Mouse (Mus musculus): Measurements from ENCODE around the gene Dll3.

Gene Dll3

DNA sequence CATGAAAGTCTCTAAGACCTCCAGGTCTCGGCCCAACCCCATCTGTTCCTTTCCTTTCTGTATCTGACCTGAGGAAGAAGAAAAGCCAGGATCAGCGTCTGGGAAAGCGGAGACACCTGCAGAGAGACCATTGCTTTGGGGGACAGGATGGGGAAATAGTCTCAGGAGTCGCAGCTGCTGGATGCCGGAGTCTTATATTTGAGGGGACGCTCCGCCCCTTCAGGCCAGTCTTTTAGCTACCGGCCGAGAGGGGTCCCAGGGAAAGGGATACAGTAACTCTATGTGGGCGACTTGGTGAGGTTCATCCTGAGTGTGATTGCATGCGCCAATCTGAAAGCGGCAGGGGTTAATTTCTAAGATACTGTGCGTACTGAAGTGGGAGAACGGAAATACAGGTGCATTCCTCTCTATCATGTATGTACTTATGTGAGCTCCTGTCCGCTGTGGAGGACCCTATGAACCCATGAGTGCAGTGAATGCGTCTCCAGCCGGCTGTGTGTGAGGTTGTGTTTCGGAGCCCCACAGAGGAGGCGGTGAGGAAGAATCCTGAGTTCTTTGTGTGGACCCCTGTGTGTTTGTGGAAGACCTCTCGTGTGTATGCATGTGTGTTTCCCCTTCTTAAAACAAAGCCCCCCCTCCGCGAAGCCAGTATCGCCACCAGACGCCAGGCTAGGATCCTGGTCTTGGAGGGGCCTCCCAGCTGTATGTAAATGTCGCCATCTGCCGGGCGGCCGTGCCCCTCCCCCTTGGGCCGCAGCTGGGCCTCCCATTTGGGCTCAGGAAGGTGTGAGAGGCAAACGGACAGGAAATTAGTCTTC, at the start of gene Dll3:
Gene Dll3, minus strand, starts transcription at position 623 of the 818 bp plus-strand sequence.
- DNase-seq, result peak in 1 of 2 experiments; percentile 28

DNA sequence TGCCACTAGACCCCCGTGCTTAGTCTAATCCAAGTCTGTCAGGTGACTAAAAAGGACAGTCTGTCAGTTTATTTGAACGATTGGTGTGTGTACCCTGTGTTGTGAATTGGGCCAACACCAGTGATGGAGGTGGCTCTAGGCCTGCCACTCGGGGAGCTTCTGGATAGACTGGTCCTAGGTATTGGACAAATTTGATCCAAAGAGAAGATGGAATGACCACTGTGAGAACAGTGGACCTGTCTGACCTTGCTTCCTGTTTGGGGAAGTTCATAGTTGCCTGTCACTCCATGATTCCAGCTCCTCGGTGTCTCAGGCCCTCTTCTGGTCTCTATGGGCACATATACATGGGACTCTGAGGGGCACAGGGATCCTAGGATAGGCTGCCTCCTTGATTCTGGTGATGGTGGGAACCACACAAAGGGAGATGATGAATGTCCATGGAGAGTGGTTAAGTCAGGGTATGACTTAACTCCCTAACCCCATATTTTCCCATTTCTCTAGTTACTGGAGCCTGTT, 49.7 kb upstream of the Dll3 start:
- DNase-seq, result no peak

DNA sequence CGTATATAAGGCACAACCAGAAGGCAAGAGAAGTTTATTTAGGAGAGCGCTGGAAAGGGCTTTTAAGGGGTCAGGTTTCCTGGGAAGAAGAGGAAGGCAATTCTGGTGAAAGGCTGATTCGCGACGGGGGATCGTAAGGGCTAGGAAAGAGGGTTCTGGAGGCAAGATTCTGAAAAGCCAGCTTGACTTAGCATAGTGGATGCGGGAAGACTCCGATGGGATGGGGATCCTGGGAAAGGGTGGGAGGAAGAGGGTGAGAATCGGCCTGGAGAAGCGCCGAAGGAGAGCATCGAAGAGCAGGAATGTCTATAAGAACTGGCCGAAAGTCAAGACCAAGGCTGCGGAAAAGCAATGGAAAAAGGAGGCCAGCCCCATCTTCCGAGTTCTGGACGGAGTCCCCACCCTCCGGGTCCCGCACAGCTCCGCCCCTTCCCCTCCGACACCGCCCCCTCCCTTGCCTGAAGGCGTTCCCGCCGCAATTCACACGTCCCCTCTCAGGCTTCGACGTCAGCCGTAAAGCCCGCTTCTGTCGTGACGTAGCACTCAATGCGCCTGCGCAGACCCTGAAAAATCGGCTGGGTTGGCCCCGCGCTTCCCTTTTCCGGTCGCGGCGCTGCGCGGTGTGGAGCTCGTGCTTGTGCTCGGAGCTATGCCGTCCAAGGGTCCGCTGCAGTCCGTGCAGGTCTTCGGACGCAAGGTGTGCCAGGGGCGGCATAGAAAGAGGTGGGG, 48.3 kb upstream of the Dll3 start, which contains the start of gene Rps16:
Gene Rps16, plus strand, starts transcription at position 498 of the 729 bp plus-strand sequence.
- peak; percentile 97 to 98 for DNase-seq

DNA sequence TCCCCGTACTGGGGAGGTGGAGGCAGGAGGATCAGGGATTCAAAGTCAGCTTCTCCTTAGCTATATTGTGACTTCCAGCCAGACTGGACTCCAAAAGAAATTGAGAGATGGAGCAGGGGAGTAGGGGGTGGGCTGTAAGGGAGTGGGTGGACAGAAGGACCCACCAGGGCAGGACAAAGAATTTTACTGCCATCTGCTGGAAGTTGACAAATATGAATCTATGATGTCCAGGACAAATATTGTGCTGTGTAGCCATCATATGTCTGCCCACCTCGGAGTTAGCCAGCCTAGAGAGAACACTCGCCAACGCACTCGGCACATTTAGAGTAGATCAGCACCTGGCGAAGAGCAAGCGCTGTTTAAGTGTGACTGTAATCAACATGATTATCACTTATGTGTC, 46.6 kb upstream of the Dll3 start:
- no peak for DNase-seq

DNA sequence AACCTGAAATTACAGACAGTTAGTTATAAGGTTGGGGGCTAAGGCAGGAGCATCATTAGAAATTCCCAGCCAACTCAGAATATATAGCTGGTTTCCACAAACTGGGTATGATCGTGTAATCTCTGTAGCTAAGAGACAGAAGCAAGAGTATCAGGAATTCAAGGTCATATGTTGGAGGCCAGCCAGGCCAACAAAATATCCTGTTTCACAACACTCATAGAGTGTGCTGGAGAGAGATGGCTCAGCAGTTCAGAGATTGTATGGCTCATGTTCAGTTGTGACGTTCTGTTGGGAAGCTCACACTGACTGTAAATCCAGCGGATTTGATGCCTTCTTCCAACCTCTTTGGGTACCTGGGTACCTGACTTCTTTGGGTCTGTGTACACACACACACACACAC, 45.7 kb upstream of the Dll3 start:
- no peak for DNase-seq

DNA sequence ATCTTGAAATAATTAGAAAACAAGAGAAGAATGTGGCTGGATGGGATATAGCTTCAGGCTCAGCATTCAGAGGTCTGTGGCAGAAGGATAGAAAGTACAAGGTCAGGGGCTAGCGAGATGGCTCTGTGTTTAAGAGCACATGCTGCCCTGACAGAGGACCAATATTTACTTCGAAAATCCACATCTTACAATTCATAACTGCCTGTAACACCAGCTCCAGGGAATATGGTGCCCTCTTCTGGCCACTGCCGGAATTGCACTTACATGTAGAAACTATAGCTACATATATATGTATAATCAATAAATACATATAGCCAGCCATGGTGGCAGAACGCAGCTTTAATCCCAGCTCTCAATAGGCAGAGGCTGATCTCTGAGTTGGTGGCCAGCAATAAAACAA, 42.6 kb upstream of the Dll3 start:
- peak; percentile 71 to 78 for DNase-seq

DNA sequence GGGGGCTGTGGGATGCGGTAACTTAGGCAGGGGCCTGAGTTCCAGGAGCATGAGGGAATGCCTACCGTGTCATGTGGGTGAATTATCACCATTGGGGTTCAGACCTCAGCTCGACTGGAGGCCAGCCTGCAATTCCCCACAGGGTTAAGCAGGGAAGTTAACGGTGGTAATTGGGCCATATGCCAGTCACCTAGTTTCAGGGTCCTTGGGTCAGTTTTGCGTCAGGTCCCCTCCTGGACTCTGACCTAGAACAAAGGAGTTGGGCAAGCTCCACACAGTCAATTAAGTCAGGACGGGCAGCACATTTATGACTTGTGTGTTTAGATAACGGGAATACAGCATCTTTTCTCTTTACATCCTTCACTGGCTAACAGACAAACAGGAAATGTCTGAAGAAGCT, 39.3 kb upstream of the Dll3 start:
- DNase-seq, result no peak

DNA sequence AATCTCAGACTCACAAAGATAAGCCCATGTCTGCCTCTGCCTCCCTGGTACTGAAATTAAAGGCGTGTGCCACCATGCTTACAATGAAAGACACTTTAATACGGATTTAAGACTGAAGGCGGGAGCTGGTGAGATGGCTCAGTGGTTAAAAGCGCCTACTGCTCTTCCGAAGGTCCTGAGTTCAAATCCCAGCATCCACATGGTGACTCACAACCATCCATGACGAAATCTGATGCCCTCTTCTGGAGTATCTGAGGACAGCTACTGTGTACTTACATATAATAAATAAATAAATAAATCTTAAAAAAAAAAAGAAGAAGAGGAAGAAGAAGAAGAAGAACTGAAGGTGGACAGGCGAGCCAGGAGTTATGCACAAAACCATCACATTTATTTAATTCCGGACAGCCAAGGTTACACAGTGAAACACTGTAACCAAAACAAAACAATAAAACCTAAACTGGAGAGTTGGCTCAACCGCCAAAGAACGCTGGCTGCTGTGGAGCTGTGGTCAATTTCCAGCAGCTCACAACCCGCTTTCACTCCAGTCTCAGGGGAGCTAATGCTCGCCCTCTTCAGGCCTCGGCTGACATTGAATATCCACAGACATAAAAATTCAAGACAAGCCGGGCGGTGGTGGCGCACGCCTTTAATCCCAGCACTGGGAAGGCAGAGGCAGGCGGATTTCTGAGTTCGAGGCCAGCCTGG, 37.3 kb upstream of the Dll3 start:
- peak; percentile 39 to 43 for DNase-seq

DNA sequence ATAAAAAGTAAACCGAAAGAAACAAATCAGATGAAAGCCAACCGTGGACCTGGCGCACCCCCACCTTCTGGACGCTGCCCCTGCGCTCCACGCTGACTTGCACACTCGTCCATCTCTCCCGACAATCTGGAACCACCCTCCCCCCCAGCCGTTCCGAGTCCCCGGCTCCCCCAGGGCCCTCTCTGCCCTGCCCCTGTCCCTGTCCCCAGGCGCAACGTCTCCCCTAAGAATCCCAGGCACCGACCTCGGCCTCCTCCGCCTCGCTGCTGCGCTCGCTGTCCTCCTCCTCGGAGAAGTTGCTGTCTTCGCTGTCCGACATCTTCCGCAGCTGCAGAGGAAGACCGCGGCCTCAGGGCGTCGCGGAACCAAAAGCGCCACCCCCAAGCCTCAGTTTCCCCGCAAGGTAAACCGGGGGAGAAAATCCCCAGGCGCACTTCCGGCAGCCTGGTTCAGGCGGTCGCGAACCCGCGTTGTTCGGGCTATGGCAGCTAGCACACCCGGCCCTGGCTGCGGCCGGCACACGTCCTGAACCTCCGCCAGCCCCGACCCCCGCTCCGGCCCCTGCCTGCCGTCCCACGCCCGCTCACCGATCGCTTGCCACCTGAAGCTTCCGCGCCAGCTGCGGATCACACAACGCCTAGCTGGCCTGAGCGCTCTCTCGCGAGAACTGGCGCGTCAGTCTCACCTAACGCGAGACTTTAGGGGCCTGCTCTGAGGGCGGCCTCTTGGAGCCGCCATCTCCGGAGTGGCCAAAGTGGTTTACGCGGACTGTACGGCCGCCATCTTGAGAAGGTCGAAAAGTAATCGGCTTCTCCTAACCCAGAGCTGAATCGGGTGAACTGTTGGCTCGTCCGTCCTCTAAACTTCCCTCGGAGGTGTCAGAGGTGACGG, 36.3 kb upstream of the Dll3 start, which contains the start of gene Supt5:
Gene Supt5, minus strand, starts transcription at position 639 of the 891 bp plus-strand sequence.
- DNase-seq, result peak; percentile 95 to 98

DNA sequence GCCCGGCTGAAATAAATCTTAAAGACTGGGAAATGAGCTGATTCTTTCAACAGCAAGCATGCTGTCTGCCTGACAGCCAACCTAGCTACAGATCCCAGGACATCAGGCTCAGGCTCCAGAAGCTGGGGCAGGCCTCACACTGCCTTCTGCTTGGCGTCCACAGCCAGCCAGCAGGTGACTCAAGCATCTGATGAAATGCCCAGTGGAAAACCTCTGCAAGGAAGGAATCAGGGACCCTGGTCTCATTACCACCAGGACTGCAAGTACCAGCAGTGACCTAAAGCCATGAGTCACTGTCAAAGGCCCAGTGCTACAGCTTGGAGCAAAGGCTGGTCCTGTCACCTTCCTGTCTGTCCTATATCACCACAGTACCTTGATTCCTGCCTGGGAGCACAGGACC, 33.4 kb upstream of the Dll3 start:
- no peak for DNase-seq

DNA sequence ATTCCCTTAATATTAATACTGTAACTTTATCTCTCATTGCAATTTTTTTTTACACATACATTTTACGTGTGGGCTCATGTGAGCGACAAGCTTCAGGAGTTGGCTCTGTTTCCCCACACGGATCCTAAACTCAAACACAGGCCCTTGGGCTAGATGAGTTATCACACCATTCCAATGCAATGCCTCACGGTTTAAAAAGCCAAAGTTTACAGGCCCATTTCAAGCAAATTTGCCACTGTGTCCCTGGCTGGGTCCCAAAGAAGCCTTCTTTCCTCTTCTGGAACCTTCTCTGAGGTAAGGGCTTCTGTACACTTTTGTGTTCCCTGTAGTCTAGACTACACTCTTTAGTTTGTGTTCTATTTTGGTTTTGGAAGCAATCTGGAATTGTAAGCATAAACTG, 32.5 kb upstream of the Dll3 start:
- DNase-seq, result no peak

DNA sequence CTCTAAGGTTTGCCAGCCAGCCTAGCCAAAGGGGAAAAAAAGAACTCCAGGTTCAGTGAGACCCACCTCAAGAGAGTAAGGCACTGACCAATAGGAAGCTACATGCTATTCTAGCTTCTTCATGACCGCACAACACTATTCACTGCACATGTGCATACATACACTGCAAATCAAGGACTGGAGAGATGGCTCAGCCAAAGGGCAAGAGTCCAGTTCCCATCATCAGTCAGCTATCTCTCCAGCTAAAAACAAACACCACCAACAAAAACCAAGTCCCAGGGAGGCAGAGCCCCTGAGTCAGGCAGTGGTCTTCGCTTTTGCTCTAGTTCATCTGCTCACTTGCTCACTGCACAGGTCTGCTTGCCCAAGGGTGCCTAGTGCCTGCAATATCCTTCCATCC, 26.2 kb upstream of the Dll3 start:
- no peak for DNase-seq

DNA sequence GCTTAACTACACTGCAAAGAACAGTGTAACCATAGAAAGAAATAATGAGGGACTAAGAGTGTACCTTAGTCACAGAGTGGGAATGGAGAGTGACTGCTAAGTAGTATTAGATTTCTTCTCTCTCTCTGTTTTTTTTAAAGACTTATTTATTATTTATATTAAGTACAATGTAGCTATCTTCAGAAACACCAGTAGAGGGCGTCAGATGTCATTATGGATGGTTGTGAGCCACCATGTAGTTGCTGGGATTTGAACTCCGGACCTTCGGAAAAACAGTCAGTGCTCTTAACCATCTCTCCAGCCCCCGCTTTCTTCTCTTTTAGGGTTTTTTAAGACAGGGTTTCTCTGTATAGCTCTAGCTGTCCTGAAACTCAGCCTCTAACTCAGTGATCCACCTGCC, 24.4 kb upstream of the Dll3 start:
- no peak for DNase-seq

DNA sequence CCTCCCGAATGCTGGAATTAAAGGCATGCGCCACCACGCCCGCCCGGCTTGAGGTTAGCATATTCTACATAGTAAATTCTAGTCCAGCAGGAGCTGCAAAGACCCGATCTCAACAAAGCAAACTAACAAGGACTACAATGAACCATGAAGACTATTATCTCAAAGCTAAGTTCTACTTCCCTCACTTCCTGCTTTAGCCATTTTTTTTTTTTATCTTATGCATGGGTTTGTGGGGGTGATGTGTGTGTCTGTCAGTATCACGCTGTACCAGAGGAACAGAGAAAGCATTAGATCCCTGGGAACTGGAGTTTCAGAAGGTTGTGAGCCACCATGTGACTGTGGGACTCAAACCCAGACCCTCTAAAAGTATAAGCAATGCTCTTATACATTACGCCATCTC, 23.3 kb upstream of the Dll3 start:
- DNase-seq, result no peak

DNA sequence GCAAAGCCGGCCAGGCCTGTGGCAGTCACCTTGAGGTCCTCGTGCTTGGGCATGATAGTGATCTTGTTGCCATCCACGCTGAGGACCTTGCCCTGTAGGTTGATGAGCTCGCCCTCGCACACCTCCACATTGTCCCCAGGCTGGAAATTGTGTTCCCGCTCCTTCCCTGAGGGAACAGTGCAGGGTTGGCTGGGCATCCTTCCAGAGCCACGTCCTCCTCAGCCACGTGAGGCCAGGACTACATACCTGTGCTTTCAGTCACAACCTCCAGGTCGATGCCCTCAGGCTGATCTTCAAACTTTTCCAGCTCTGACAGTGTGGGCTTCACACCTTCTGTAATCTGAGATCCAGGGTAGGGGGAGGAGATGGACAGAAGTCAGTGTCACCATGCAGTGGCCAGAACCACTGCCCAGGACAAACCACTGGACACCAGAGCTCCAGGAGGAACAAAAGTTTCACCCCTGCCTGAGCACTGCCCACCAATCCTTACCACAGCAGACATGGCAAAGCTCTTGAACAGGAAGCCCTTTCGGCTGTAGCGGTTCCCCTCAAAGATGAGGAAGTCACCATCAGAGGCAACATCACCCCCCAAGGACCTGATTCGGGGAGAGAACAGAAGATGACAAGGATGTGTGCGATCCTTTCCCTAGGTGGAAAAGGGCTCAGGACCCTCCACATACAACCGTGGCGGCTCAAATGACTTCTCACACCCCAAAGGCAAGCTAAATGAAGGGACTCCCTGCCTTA, 20.1 kb upstream of the Dll3 start:
- no peak for DNase-seq

DNA sequence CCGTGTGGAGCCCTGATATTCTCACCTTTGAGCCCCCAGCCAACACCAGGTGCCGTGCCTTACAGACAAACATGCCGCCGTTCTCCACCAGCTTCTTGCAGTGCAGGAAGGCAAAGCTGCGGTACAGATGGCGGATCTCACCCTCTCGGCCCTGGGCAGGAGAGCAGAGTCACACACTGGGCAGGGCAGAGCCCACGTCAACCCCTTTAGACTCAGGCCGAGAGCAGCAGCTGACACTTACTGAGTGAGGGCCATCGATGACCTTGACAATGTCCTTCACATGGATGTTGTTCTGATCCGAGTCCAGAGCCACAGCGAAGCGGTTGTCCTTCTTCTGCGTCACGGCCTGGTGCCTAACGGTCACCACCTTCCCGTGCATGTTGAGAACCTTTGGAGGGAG, 16.7 kb upstream of the Dll3 start:
- DNase-seq, result no peak

DNA sequence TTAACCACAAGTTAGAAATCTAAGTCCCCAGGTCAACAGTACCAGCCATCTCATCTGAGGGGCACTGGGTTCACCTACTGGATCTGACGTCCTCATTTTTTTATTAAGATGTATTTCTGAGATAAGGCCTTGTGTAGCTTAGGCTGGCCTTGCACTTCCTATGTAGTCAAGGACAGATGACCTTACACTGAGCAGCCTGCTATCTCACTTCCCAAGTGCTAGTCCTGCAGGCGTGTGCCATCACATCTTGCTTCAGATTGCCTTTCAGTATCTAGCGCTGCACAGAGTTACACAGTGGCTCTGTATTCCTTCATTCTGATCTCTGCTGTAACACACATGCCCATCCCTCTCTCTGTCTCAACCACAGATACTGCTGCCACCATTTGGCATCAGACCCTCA, 16.0 kb upstream of the Dll3 start:
- DNase-seq, result no peak

DNA sequence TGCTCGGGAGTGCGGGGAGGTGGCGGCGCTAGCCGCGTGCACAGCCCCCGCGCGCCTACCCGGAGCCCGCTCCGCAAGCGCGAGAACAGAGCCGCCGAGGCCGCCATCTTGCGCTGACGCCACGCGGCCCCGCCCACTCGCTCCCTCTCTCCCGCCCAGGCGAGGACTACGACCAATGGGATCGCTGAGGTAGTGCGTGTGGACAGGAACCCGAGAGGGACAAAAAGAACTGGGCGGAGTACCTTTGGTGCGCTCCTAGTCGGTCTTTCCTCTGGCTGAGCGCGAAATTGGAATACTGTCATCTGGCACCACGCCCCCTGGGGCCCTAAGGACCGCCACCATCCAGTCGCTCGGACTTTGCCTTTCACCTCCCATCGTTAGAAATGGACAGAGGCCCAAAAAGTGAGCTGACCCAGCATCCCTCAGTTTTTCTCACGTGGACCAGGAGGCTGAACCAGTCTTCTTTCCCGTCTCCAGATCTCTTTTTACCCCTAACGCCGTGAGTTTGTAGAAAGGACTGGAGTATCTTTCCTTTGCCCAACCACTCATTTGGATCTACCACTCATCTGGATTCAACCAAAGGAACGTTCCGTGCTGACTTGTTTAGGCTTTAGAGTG, 10.0 kb upstream of the Dll3 start, which contains the start of gene Timm50:
Gene Timm50, minus strand, starts transcription at position 147 of the 618 bp plus-strand sequence.
- peak; percentile 98 to 99 for DNase-seq

DNA sequence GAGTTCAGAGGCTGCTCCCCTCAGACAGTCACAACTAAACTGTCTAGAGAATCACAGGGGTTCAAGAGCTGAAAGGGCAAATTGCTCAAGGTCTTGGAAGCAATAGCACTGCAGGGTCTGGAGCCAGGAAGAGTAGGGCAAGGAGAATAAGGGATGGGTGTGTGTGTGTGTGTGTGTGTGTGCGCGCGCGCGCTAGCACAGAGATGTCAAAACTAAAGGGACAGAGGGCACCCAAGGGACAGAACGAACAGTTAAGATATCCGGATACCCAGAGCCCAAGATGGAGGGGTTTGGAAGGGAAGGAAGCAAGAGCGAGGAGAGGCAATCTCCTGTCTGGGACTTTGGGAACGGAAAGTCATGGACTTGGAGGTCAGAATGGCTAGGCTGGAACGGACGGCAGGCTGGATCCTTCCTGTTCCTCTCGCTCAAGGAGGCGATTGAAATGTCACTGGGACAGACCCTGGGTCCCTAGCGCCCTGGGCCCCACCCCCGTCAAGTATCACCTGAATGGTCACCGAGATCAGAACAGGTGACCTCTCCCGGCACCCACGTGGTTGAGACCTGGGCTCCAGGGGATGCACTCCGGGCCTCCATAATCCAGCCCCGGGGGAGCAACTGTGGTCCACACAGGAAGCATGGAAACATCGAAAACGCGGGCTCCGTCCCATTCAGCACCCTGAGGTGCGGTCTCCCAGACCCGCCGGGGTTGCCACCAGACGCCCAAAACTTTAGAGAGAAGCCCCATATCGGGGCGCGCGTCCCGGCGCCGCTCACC, 9.3 kb upstream of the Dll3 start:
- DNase-seq, result peak in 1 of 2 experiments; percentile 47

DNA sequence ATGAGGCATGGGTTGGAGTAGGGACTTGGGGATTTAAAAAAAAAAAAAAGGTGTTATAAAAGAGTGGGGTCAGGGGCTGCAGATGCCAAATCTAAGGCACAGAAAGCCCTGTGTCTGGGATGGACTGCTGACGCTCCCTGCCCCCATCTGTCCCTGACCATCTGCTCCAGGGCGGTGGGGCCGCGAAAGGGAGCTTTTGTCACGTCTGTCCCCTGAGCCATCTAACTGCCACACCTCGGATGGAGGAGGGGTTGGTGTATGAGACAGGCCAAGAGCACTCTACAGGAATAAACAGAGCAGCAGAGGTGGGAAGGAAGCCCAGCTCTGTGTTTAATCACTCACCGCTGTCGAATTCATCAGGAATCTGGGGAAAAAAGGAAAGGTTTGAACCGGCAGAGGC, 7.7 kb upstream of the Dll3 start:
- DNase-seq, result no peak
